Mouse (Mus musculus): ENCODE results near the gene Hdac11.

Hdac11 gene

DNA sequence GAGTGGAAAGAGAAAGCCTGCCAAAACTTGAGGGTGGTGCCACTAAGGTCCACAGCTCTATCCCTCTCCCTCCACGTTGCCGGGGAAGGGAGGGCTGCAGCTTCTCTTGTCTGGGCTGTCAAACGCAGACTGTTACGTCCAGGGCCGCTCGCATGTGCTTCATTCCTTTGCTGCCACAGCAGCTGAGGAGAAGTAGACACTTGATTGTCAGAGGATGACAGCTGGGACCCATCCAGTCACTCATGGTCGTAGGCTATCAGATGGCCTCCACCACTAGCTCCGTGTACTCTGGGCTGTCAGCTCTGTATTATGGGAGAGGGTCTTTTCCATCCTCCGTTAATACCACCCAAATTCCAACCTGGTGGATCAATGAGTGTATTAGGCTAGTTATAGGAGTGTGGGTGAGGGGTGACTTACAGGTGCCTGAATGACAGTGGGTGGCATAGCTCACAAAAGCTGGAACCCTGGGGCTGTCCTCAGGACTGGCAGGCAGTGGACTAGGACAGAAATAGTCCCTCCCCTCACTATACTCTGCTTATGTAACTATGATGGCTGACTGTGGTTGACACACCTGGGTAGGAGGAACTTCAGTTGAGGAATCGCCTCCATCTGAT is 19.0 kb upstream of the Hdac11 start:
- DNase-seq (ENCODE audit: low read depth, low spot score): no peak

DNA sequence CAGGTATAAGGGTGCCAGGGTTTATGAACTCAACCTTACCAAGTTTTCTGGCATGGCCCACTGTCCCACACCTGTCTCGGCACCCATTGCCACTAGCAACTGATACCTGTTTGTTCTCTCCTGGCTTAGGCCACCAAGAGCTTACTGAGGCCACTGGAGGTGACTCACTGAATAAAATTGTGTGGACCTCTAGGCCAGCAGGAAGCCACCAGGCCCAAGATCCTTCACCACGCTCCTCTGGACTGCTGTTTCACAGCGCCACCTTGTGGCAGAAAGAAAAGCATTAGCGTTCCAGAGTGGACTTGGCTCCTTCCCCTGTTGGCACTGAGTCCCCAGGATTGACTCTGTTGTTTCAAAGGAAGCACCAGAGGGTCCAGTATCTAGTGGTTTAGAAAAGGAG is 16.6 kb upstream of the Hdac11 start:
- peak; percentile 52 for DNase-seq (ENCODE audit: low read depth, low spot score)

- no peak for DNase-seq (ENCODE audit: low read depth, low spot score)
Observed at GRCm38 (mm10) chr6:91145056-91145455, 11.4 kb upstream of the Hdac11 start.

DNA sequence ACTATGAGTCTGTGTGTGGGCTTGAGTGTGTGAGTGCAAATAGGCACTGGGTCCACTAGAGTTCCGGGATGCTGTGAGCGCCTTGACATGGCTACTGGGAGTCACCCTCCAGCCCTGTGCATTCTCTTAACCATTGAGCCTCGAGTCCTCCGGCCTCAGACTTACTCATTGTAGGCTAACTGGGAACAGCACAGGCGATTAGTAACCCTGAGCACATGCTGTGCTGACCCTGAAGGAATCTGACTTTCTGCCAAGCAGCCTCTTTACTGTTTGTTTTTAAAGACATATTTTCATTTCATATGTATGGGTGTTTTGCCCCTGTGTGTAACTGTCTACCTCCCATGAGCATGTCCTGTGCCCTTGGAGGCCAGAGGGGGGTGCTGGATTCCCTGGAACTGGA is 10.9 kb upstream of the Hdac11 start:
- DNase-seq (ENCODE audit: low read depth, low spot score): no peak

DNA sequence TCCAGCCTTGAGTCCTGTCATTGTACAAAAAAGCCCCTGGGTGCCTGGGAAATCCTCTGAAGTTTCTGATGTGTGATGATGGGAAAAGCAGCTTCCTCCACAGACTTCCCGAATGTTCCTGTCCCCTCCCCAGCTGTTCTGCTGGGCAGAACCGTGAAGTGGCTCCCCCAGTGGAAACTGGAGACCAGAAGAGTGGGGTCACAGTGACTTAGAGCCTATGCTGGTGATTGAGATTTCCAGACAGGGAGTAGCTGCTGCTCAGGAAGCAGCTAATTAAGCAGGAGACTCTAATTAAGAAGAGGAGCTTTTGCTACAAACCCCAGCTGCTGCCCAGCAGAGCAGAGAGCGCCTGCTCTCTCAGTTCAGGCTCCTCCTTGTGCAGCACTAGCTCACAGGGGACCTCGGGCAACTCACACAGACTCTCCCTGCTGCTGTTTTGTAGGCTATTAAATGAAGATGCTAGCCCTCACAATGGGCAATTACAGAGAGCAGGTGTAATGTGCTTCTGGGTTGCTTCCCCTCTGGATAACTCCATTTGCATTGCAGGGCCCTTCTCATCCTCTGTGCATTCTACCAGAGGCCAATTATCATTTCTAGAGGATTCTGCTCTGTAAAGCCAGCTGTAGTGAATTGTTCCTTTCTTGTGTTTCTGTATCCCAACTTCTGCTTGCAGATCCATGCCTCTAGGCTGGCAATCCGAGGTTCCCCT is 9.9 kb upstream of the Hdac11 start:
- no peak for DNase-seq (ENCODE audit: low read depth, low spot score)

DNA sequence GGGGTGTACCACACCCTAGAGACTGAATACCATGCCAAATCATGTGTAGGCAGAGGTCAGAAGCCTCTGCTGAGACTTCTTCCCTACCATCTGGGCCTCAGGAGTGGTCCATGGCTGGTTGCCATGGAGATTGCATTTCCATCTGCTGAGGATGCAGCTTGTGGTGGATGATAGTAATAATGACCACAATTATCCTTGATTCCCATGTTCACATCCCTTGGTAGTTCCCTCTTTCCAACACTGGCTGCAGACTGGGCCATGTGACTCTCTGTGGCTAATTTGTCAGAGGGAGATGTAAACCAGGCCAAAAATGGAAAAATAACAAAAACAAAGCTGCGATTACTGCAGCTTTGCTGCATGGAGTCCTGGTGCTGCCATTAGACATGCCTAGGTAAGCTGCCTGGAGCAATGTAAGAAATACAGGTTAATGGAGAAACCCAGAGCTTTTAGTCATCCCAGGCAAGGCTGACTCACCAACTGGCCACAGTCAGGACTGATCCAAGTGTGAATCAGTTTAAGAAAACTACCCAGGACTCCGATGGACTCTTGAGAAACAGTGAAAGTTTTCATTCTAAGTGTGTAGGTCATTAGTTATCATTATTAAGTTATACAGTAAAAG is 9.2 kb upstream of the Hdac11 start:
- no peak for DNase-seq (ENCODE audit: low read depth, low spot score)

GRCm38 (mm10) chr6:91152892-91153548 is 3.4 kb upstream of the Hdac11 start:
- DNase-seq (ENCODE audit: low read depth, low spot score): no peak

DNA sequence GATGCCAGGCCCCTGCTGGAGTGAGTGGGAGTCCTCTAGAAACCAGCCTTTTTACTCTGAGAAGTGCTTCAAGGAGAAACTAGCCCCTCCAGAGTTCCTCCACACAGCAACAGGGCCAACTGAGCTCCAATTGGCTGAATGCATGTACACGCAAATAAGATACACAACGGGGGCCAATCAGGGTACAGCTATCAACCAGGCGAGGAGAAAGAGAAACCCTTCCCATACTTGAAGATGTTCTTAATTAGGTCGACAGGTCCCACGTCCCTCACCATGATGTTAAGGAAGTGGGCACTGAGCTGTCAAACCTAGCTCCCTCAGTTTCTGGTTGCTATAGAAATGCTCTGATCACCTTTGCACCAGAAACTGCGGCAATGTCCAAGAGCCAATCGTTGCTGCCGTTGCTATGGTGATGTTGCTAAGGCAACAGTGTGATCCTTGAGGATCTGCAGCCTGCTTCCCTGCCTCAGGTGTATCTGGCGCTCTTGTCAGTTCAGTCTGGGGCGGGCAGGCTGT is 2.9 kb upstream of the Hdac11 start:
- peak; percentile 87 for DNase-seq (ENCODE audit: low read depth, low spot score)

DNA sequence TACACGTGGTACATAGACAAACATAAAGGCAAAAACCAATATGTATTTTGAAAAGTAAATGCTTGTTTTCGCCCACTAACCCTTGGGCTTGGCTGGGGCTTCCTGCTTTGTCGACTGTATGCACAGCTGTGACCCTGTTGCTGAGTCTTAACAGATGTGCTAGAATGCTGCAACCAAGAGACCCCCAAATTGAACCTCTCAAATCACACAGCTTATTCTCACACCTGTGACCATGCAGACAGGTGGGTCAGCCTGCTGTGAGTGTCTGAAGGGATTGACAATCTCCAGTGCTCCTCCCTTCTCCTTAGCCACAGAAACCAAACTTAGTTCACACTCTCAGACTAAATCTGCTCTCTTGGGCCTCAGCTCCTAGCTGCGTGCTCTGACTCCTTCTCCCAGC is 1.8 kb upstream of the Hdac11 start:
- DNase-seq (ENCODE audit: low read depth, low spot score): no peak

DNA sequence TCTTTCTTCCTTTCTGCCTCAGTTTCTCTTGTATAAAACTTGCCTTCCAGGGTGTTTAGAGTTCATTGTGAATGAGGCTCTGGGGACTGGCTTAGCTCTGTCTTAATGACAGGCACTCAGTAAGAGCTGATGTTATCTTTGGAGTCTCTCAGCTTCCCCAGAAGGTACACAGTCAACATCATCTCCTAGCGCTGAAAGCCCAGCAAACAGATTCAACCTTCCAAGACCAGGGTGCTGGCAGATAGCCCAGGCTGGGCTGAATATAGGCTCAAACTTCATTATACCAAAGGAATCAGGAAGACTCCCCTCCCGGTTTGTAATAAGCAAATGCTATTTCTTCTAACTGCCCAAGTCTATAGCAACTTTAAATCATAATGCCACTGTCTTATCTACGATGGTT is 1.2 kb upstream of the Hdac11 start:
- no peak for DNase-seq (ENCODE audit: low read depth, low spot score)

DNA sequence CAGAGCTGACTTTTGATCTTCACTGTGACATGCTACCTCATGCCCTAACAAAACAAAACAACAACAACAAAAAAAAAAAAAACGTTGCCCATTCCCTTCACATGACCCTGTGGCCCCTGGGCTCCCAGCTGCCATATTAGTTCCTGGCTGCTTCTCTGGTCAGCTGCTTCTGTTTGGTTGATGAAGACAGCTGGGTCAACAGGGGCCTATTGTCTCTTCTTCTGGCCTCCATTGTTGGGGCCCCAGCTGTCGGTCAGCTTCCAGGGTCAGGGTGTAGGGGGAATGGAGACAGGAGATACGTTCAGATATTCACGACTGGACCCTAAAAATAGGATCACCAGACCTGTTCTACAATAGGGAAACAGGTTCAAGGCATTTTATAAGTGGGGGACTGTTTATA is 403 bp upstream of the Hdac11 start:
- DNase-seq (ENCODE audit: low read depth, low spot score): no peak

- no peak for DNase-seq (ENCODE audit: low read depth, low spot score)
Observed at GRCm38 (mm10) chr6:91157237-91157570, 739 bp downstream of the Hdac11 start.

DNA sequence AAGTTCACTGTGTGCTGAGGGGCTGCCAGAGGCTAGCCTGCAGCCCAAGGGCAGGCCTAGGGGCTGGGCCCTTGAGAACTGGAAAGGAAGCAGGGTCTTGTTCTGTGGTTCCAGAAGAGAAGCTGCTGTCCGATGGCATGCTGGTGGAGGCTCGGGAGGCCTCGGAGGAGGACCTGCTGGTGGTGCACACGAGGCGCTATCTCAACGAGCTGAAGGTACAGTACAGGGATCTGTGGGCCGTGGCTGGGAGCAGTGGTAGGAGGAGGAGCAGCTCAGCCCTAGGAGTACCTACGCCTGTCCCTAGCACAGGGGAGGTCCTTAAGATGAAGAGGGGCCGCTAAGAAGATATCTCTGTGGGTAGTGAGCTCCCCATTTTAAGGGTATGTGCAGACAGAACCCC is 2.6 kb downstream of the Hdac11 start:
- no peak for DNase-seq (ENCODE audit: low read depth, low spot score)

DNA sequence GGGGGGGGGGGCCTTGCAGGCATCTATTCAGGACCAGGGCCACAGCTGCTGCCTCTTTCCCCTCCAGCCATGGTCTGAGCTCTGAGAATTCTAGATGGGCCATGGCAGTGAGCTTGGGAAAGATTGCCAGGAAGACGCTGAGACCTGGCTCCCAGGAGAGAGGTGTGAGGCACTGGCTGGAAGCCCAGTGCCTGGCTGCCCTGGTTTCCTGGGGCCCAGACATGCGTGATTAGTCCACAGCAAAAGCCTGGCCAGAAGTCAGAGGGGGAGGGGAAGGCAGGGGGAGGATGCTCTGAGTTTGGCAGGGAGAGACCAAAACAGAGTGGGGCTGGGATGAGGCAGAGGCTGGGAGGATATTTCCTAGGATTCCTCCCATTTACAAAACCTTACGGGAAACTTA is 3.9 kb downstream of the Hdac11 start:
- DNase-seq (ENCODE audit: low read depth, low spot score): no peak

DNA sequence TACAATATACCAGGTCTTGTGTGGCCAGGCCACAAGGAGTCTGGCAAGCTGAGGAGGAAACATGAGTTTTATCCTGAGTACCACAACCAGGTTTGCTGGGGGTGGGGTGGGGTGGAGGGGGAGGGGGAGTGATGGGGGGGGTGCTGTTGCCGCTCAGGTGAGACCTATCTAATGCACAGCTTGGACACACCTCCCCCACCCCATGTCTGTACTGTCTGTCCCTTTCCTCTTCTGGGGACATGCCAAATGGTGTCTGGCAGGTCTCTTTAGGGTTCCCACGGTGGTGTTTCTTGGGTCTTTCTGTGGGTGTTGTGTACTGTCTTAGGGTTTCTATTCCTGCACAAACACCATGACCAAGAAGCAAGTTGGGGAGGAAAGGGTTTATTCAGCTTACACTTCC is 4.5 kb downstream of the Hdac11 start:
- DNase-seq (ENCODE audit: low read depth, low spot score): no peak

DNA sequence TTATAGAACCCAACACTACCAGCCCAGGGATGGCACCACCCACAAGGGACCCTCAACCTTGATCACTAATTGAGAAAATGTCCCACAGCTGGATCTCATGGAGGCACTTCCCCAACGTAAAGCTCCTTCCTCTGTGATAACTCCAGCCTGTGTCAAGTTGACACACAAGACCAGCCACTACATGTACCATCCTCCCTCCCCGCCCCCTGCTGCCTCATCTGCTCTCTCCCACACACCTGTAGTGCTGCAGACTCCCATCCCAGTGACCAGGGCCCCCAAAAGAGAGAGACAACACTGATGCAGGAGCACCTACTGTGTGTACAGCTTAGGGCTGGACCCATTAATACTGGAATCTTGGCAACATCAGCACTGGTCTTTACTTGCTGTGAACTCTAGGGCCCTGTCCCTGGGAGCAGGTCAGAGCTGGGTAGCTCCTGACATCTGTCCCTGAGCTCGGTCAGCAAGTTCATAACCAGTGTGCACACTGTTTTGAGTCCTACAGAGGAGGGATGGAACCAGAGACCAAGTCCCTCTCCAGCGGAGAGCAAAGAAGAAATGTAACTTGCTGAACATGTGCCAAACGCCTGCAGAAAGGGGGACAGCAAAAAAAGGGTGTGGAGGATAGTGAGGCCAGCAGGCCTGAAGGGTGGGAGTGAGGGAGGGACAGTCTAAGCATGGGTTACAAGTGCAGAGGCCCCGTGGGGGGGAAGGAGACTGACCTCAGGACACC is 5.2 kb downstream of the Hdac11 start:
- no peak for DNase-seq (ENCODE audit: low read depth, low spot score)

DNA sequence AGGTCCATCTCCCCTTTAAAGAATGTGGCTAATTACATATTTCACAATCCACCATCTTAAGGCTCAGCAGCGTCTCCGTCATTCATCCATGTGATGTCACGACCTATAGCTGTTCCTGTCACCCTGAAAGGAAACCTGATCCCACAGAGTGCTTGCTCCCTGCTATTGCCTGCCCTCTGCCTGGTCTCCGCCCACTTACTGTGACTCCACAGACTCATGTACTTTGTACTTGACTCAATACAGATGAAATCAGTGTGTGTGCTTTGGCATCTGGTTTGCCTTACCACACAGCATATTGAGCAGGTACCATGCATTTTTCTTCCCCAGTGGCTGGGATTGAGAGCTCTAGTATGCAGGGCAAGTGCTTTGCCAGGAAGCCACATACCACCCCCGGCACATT is 5.8 kb downstream of the Hdac11 start:
- no peak for DNase-seq (ENCODE audit: low read depth, low spot score)

DNA sequence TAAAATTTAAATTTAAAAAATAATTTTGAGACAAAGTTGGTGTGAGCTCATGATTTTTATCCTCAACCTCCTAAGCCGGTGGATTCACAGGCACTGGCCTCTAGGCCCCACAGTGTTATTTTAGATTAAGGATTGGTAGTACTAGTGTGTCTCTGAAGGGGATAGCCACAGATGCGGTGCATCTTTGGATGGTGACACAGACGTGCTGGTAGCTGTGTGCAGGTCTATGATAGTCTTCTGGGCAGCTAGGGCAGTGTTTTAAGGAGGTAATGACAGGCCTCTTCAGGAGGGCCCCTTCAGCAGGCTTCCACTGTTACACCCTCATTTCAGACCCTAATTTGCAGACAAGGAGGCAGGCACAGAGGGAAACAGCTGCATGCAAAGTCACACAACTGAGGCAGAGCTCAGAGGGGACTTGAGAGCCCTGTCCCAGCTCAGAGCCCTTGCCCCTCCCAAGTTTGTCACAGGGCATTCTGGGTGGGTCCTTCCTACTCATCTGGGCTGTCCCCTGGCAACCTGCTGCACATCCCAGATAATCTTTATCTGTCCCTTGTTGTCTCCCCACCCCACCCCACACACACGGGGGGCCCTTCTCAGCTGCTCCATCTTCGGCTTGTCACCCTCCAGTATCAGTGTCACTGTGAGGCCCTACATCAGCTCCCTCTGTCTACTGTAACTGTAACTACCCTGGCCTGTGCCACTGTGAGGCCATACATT is 6.9 kb downstream of the Hdac11 start:
- DNase-seq (ENCODE audit: low read depth, low spot score): no peak

- no peak for DNase-seq (ENCODE audit: low read depth, low spot score)
Observed at GRCm38 (mm10) chr6:91164584-91164983, 8.1 kb downstream of the Hdac11 start.

- peak; percentile 69 for DNase-seq (ENCODE audit: low read depth, low spot score)
Observed at GRCm38 (mm10) chr6:91165210-91165609, 8.7 kb downstream of the Hdac11 start.

GRCm38 (mm10) chr6:91167828-91168227 is 11.4 kb downstream of the Hdac11 start:
- DNase-seq (ENCODE audit: low read depth, low spot score): no peak

All from ES-CJ7 (cell line).